Mouse (Mus musculus) kidney, adult 18-20 months (tissue): Measurements from ENCODE around the gene Bmp6.

Source experiments
- DNase-seq: peaks from one replicate; pipeline ENCODE4 v3.0.0; 2021

Gene Bmp6

GRCm38 (mm10) chr13:38344713-38345430 is at the start of gene Bmp6:
Gene Bmp6, plus strand, starts transcription at chr13:38345107.
- peak; percentile 88 for DNase-seq

DNA sequence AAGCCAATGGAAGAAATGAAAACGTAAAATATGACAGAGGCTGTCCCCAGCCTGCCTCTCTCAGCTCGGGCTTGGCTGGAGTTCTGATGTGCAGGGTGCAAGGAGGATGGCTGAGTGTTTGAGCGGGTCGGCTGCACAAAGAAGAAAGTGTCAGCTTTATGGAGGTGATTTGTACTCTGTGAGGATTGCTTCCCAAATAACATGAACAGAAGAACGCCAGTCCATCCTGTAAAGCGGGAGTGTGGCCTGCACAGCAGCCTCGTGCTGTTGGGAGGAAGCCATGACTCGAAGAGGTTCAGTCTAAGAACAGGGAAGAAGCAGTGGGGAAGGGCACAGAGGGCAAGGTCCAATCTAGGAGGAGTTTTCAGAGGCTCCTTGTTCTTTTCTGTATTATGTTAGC is 48.7 kb upstream of the Bmp6 start:
- peak; percentile 21 for DNase-seq

DNA sequence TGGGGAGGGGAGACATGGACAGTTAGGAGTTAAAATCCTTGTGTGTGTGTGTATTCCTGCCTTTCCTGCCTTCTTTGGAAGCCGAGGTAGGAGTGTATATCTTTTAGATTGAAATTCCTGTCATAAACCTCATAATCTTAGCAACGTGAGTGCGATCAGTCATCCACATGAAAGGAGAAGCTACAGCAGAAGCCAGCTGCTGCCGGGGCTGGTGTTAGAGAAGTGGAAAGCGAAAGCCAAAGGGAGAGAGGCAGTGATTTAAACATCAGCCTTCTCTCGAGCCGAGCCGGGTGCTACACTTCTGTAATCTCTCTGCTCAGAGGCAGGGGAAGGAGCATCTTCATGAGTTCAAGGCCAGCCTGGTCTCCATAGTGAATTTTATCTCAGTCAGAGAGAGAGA is 48.3 kb upstream of the Bmp6 start:
- no peak for DNase-seq

GRCm38 (mm10) chr13:38311125-38311524 is 33.8 kb upstream of the Bmp6 start:
- no peak for DNase-seq

DNA sequence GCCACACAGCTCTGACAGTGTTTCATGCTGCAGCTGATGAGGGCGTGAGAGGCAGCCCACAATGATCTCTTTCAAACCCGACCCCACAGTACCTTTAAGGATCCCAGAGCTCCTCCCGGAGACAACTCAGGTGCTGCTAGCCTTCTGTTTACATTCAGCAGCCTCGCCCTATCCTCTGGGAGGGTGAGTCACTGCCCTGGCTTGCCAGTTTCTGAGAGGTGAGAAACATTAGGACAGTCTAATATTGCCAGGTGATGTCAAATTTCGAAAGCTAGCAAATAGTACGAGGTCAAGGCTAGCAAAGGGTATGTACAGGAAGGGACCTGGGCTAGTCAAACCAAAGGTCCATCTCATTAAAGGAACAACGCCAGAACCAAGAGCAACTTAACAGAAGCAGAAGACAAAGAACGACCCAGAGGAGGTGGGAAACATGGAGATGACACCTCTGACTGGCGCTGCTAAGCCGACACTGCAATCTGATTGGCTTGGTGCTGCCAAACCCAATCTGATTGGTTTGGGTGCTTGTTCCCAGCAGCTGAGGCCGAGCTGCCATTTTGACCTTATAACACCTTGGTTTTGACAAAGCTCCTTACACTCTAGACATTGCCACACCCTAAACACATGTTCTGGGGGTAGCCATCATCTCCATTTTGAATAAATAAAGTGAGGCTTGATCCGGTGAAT is 32.4 kb upstream of the Bmp6 start:
- DNase-seq, result no peak

DNA sequence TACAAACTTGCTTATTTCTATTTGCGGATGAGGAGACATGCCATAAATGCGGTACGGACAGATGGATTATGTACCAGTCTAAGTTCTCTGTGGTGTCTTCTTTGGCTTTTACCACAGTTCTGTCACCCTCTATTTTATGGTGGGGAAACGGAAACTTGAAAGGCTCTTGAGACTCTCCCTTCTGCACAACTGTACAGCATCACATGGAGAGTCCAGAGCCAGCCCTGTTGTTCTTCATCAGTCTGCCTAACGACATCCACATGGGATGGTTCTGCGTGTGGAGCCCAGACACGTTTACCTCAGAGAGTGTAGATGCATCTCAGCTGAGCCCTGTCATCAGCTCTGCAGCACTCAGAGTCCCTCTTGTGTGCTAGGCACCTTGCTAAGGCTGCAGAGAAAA is 30.3 kb upstream of the Bmp6 start:
- no peak for DNase-seq

- DNase-seq, result no peak
Measured at GRCm38 (mm10) chr13:38318418-38318817, 26.5 kb upstream of the Bmp6 start.

DNA sequence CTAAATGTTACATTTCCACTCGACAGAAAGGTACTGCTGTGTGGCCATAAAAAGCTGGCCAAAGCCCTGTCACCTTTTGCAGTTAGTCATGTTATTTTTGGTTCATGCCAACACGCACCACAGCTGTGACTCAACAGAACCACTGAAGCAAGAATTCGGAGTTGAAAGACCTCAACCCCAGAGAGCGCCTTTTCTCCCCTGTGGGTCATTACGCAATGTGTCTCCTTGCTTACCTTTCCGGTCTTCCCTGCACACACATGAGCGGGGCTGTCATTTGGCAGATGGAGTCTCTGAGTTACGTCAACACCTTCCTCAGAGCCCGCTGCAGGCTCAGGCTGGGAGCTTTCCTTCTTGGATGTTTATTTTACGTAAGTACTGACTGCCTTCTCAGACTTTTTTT is 24.6 kb upstream of the Bmp6 start:
- no peak for DNase-seq

DNA sequence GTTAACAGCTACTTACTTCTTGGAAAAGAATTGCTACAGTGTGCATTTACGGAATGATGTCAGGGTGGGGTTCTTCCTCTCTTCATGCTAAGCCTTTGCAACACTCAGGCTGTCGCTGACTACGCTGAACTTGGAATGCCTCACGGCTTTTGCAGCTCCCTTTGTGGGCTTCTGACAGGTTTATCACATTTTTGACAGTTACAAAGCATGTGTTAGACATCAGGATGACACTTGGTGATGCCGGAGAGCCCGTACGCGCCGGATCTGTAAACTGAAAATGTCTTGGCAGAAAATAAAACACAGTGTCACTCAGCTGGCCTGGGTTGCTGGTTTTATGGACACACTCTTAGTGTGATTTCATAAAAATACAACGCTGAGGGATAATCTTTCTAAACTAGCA is 20.5 kb upstream of the Bmp6 start:
- no peak for DNase-seq

DNA sequence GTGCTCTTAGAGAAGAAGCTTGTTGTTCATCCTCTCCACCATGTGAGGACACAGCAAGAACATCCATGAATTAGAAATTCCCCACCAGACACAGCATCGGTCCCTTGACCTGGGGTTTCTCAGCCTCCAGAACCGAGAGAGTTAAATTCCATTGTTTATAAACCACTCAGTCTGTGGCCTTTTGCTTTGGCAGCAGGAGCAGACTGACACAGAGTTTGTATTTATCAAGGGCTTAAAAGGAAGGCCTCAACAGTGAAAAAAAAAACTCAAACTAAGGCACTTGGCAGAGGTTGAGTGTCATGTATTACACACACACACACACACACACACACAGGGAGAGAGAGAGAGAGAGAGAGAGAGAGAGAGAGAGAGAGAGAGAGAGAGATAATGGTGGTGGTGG is 17.5 kb upstream of the Bmp6 start:
- DNase-seq, result no peak

DNA sequence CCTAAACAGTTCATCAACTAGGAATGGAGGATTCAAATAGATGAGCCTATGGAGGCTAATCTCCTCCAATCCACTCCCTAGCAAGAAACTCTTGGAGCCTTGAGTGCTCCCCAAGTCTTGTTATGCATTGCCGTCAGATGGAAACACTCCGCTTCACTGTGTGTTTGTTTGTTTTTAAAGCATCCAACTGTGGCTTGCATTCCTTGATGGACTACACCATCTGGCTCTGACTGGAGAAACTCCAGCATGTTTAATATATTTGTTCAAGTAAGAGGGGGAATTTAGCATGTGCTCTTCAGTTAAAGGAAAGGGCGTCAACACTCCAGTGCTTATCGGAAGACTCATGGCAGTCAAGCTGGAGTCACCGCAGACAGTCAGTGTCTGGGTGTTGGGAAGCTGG is 11.4 kb upstream of the Bmp6 start:
- no peak for DNase-seq

DNA sequence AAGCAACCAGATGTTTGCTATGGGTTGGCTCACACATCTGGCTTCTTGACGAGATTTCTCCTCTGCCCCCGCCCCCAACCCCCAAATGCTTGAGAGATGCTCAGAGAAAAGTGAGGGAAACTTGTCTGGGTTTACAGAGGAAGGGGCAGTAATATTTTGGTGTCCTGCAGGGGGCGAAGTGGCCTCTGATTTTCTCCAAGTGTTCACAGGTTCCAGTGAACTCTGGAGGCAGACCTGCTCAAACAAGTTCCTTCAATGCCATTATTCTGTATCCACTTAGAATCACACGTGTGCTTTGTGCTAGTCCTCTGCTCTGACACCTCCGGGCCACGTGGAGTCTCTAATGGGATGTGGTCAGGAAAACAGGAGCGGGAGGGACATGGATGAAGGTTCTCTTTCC is 2.3 kb upstream of the Bmp6 start:
- peak; percentile 83 for DNase-seq

GRCm38 (mm10) chr13:38343202-38343601 is 1.7 kb upstream of the Bmp6 start:
- no peak for DNase-seq

GRCm38 (mm10) chr13:38345431-38345820 is 519 bp downstream of the Bmp6 start:
- DNase-seq, result peak; percentile 42

- DNase-seq, result peak; percentile 59
Measured at GRCm38 (mm10) chr13:38346096-38346915, 1.4 kb downstream of the Bmp6 start.

DNA sequence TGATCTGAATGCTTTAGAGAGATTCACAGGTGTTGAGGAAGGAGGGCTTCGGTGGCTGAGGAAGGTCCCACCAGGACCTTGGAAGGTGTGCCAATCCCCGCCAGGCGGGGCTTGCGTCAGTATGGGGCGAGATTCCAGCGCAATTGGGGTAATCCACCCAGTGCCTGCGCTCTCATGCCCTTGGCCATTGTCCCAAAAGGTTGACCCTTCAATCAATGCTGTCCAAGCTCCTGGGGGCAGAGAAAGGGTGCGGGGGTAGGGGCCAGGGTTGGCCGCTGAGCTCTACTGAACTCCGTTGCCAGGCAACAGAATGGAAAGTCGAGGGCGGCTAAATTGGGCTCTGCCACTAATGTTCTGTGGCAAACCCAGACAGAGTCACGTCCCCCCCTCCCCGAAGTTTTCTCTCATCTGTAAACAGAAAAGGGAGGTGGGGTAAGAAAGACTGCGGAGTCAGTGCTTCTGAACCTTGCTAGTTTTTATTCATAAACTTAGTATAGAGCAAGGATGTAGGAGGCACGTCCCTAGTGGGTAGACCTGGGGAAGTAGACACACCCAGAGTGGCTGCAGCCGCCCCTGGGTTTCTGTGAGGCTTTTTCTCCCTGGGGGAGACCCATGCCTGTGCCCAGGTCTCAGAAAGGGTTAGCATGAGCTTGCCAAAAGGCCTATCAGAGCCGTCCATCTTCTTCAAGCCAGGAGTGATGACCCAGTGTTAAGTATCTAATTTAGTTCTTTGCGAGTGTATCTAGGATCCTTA is 2.3 kb downstream of the Bmp6 start:
- DNase-seq, result peak; percentile 75

- DNase-seq, result no peak
Measured at GRCm38 (mm10) chr13:38347775-38348135, 2.8 kb downstream of the Bmp6 start.

GRCm38 (mm10) chr13:38349046-38349445 is 4.1 kb downstream of the Bmp6 start:
- no peak for DNase-seq

DNA sequence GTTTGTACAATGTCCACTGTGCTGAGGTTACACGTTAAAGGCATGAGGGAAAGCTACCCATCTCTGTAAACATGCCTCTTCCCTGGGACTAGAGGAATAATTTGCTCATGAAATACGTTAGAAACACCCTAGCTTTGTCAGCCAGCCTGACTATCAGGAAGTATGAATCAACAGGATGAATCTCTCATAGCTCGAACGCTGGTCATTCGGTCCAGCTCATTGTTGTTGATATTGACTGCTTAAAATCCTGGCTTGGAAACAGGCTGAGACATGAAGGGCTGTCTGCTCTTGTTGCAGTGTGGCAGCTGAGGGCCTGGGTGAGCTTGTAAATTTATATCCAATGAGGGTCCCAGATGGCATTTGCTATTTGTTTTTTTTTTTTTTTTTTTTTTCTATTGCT is 4.9 kb downstream of the Bmp6 start:
- DNase-seq, result no peak

DNA sequence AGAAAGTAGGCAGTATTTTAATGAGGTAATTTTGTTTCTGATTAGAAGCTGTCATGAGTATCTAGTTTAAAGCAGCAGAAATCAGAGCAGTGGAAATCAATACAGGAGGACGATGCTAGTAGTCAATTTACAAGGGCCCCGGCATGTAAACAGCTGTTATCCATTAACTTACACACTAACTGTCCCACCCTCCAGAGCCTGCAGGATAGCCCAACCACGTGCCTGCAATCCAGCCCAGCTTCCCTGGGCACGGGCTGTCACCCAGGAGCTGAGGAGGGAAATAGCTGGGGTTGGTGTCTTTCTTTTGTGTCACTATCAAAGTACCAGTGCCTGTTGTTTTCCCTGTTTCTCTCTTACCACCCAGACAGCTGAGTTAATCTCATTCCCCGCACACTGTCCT is 7.1 kb downstream of the Bmp6 start:
- peak; percentile 68 for DNase-seq

- peak; percentile 58 for DNase-seq
Measured at GRCm38 (mm10) chr13:38352986-38353385, 8.1 kb downstream of the Bmp6 start.

DNA sequence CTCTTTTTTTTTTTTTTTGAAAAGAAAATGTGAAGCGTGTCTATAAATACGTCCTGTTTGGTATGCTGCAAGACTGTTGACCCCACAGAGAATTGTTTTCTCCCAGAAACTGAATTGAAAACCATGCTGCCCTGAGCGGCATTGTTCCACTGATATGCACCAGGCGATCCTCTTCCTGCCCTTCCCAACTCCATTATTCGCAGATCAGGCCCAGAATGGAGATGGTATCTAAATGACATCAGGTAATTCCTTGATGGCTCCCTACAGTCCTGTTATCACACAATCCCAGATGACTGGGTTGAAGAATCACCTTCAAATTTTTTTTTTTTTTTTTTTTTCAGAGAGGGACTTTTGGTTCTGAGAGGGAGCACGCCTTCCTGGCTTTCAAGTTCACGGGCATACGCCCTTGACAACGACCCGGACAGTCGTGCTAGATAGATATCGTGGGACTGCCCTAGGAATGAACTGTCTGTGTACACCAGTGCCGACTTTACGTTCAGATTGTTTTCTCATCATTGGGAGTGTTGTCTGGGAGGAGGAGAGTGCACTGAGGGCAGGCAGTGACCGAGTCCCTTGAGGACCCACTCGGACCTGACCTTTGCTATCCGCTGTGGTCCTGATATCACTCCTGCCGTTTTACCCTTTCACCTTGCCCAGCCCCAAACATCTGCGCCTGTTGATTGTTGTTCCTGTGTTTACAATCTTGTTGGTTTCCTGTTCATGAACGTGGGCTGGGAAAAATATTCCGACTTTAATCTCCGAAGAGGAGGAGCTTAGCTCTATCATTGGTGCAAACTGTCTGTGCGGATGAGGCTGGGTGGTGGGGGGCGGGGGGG is 8.7 kb downstream of the Bmp6 start:
- peak; percentile 30 for DNase-seq
